Comparison of ENCODE assay signal across 4 mouse cellular contexts in genomic region chr3:90251731-90252226, GRCm38 (mm10). TPM values are rescaled to one million over a fixed set of nuclear protein-coding genes. Genes with fewer than 3 reads are reported as not detected.
"Had no signal": no experiment of that assay in that cellular context is flagged by ENCODE, and none has a peak within 500 bp of the region (broad histone marks: within the 10 kb centered on the region; RNA-seq: fewer than 3 reads in every experiment).

No protein-coding gene starts in this region.

RNA-seq across cellular contexts. Expression of gene Creb3l4, which starts 8.5 kb away (rescaled TPM):
- total RNA-seq: left cerebral cortex, postnatal 25 days; left cerebral cortex, postnatal 36 days; megakaryocyte-erythroid progenitor cell, adult 5-6 weeks; monocyte, adult 5-6 weeks had no signal
